Mouse (Mus musculus) spleen, postnatal 14 days (tissue): Measurements from ENCODE around the gene Selenom.

Experiments used
- DNase-seq, 2 experiments: peaks; one replicate each; pipeline ENCODE4 v3.0.0; 2021 to 2022; ENCODE audit warnings: low spot score in 2 of 2

Gene Selenom

DNA sequence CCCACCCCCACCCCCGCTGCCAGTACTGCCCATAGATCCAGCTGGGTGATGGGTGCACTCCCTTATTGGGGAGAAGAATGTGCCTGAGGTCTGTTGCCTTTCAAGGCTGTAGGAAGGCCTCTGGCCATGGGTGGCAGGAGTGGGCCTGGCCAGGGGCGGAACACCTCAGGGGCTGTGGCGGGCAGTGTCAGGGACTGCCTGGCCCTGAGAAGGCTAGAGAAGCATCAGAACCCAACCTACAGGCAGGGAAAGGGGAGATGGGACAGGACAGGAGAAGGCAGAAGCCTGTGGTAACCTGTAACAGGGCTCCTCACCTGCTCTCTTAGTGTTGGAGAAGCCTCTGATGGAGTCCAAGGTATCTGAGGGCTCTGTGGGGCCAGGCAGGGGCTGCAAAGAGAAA lies 16.2 kb downstream of the Selenom start:
- no peak for DNase-seq

DNA sequence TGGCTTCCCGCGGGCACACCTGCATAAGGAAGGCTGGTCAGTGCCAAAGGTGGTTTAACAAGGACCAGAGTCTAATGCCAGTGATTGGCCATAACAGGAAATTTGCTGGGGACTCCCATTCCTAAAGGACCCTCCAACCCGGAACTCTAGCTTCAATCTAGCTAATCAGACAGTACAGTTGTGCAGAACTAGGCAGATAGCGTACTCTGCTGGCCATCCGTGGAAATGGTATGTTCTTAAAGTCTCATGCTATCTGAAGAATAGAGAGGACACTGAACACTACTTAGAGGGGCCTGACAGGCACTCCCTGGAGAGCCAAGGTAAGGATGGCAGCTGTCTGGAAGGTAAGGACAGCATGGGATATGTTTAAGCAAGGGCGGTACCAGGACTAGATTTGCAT lies 17.1 kb downstream of the Selenom start:
- no peak for DNase-seq

DNA sequence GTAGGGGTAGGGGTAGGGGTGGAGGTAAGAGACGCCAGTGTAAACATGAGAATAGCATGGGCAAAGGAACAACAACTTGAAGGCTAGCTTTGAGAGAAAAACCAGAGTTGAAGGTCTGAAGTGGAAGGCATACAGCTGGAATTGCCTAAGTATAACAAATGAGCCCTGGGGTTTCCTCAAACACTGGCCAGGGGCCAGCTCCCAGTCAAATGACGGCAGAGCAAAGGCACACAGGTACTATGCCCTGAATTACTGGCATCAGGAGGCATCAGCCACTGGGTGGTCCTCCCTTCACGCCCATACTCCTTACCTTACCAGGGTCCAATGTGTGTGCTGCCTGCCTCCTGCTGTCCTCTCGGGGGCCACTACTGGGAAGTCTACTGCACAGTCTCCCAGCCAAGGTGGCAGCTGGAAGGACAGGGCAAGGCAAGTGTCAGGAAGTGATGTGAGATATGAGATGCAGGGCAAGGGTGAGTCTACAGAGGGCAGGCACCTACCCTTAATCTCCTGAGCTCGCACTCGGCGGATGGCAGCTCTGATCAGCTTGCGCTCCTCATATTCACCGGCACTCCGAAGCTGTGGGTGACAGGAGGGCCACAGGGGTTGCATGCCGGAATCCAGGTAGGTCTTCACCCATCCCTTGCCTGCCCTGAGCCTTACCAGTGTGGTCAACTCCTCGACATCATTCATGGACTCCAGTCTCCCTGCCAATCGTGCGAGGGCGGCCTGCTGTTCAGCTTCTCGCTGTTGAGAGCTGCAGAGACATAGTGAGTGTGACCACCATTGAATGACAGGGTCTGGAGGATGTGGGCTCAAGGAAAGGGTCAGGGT lies 17.8 kb downstream of the Selenom start:
- no peak for DNase-seq

DNA sequence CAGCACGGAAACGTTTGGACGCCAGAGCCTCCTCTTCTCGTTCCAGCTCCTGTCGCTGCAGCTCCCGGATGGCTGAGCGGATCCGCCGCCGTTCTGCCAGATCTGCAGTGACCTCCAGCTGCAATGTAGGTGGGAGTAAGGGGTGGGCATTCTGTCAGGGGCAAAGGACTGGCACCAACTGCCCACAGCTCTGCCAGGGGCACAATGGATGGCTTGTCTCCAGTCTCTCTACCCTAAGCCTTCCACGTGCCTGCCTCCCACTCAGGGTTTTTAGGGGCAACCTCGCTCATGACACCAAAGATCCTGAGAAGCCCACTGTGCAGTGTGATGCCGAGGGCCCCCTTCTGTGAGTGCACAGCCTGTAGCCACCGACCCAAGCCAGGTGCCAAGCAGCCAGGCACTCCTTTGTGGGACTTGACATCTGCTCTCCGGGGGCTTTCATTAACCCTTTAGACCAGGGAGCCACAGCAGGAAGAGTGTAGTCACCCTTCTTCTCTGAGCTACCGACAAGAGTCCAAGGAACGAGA lies 19.0 kb downstream of the Selenom start:
- no peak for DNase-seq

DNA sequence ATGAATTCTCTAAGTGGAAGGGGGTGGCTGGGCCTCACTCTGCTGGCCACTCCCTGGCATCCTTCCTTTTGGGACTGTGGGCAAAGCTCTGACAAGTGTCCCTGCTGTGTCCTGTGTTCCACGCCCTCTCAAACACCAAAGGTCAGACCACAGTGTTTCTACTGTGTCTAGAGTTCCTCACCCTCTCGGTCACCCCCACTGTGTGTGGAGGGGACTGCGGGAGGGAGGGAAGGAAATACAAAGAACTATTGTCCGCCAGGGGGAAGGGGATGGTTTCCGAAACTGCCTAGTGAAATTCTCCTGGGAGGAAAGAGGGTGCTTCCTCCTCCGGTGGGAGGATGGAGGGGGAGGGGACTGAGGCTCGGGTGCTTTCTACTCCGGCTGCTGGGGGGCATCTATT lies 20.5 kb downstream of the Selenom start:
- DNase-seq: no peak

DNA sequence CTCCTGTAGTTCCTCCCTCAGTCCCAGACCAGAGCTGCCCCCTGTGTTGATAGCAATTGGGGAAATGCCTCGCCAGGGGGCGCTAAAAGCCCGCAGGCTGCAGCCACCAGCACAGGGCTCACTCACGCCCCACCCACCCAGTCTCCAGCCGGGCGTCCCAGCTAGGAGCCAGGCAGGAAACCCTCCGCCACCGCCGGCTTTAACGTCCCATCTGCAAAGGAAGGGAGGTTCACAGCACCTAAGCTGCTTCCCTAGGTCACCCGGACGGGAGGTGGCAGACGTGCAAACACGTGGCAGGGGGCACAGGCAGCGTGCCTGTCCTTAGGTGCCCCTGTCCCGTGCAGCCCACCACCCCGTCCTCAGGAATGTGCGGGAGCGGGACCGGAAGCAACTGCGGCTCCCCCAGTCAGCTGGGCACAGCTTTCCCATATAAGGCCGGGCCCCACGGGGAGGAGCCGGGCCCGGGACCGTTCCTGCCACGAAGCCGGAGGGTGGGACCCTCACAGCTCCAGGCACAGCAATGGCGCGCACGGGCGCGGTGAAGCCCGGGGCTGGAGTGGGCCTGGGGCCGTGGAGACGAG lies 21.0 kb downstream of the Selenom start:
- peak; percentile 81 to 87 for DNase-seq

DNA sequence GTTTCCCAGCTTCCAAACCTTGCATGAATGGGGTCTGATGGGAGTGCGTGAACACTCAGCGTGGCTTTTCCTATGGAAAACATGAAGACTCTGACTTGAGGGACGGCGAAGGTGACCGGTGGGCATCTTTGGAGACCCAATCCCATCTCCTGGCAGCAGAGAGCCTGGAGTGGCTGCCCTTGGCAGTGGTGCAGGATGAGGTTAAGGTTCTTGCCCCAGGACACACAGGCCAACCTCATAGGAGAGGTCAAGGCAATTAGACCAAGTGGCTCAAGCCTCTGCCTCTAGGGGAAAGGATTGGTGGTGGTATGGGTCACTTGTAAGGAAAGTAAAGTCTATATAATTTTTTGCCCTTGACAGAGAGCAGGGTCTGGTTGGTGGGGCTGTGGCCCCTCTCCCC lies 21.6 kb downstream of the Selenom start:
- no peak for DNase-seq

DNA sequence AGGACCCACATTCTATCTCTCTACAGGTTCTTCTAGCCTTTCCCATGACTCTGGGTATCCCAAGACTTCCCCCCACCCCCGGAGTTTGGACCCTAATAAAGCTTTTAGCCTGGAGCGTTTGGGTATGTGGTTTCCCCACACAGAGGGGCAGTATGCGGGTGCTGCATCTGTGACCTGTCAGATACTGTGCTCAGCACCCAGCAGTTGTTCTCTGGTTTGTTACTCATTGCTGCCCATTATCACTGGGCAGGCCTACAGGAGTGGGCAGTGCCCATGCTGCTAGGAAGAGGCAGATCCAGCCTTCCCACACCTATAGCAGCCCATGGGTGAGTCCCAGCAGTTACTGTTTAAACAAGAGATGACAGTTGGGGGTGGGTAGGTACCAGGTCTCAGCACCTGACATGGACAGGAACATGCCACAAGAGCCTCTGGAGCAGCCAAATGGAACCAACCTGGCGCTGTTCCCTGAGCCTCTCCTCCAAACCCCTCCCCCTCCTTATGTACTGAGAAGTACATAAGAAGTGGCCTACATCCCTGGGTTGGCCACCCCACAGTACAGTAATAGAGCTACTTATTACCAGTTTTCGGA lies 22.4 kb downstream of the Selenom start:
- DNase-seq: no peak

DNA sequence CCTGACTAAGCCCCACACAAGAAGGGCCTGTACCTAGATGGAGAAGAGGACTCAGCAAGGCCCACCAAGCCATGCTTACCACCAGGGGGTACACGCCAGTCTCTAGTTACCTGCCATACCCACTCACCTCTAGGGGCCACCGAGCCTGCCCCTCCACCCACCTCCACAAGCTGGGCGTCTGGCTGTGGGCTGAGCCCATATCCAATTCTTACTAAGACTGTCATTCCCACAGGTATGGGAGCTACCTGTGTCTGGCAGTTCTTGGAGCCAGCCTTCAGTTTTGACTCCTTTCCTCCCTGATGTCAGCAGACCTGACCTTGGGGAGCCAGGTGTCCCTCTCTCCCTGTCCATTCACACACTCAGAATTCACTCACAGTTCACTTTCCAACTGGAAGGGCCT lies 23.2 kb downstream of the Selenom start:
- DNase-seq: no peak

DNA sequence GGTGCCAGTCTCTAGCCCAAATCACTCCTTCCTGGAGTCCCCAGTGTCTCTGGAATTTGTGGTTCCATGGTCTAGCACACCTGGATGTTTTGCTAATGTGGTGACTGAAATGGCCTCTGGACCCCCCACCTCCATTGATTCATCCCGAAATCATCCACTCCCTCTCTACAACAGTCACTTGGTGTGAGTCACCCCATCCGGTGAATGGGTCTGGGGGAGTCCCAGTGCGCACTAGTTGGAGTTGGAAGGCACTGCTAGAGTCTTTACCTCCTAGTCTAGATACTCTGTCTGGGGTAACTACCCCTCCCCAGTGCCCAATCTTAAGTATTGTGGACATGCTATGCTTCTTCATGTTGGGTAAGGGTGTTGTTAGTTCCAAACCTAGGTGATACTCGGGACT lies 23.9 kb downstream of the Selenom start:
- no peak for DNase-seq

DNA sequence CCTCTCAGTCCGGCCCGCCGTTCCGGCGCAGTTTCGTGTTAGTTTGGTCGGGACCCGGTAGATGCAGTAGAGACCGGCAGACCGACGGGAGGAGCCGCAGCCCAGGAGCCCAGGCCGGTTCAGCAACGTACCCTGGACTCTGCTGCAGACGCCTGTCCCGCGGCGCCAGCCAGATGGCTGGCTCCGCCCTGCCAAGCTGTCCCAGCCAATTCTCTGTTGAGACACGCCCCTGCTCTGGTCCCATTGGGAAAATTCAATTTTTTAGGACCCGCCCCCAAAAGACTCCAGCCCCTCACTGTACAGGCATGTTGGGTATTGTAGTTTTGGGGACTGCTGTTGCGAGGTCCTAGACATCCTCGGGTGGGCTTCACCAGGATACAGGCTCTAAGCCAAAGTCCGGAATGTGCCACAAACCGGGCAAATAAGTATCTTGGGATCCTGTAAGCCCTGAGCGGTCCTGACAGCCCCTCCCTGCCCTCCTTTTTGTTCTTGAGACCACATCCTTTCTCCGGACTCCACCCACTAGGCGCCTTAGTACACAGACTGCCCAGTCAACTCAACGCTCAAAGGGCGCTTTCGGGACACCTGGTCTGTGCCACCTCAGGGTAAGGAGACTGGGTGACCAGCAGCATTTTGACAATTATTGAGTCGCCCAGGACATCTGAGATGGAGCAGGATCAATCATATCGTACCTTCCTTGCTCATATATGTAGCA lies 24.8 kb downstream of the Selenom start:
- peak; percentile 55 to 68 for DNase-seq

DNA sequence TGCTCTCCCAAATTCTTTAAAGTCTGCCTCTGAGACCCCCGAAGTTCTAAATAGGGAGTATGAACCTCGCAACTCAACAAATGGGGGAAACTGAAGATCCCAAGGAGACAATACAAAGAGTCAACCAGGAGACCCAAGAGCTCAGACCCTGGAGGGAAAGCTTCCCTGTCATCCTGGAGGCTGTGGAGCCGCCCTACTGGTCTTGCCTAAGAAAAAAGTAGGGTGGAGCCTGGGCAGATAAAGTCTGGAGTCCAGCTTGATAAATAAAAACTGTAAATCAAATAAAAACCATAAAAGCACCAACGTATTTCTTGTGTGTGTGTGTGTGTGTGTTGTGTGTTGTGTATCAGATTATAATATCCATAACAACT lies 25.3 kb downstream of the Selenom start:
- no peak for DNase-seq

DNA sequence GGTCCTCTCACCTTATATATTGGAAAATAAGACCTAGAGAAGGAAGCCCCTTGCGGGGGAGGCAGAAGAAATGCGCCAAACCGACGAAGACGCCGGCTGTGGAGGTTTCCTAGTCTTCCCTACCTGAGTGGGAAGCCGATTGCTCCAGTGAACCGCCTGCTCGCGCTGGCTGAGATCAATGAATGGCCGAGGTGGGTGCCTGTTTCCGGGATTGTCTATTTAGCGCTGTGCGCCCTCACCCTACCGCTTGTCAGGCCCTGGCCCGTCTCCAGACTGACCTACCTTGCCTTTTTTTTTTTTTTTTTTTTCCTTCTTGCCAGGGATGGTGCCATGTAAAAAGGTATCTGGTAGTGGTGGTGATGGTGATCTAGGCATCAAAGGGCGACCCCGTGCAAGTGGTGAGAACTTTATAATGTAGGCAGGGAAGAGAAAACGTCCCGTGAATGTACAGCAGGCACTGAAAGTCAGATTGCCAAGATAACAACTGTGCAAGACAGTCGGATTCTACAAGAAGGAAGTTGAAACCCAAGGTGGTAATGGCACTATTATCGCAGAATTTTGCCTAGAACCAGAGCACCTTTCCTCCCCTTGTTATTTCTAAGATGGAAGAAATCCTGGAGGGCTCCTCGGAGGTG lies 26.1 kb downstream of the Selenom start, which contains the start of gene Smtn:
TSS of gene Smtn (minus strand) at position 162 of the 635 bp plus-strand sequence.
- no peak for DNase-seq

DNA sequence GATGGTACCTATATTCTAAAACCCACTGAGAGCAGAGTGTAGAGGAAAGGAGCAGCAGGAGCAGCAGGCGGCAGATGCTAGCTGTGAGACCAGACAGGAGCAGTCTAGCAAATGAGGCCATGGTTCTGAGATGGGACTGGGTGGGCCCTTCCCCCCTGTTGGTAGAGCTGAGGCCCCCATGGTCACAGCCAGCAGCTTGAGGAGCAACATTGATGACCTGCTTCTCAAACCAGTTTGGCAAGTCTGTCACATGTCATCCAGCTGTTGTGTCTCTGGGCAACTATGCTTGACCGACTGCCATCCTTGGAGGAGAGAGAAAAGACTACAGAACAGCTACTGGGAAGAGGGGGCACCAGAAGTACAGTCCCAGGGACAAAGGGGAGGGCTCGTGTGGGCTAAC lies 27.4 kb downstream of the Selenom start:
- no peak for DNase-seq

DNA sequence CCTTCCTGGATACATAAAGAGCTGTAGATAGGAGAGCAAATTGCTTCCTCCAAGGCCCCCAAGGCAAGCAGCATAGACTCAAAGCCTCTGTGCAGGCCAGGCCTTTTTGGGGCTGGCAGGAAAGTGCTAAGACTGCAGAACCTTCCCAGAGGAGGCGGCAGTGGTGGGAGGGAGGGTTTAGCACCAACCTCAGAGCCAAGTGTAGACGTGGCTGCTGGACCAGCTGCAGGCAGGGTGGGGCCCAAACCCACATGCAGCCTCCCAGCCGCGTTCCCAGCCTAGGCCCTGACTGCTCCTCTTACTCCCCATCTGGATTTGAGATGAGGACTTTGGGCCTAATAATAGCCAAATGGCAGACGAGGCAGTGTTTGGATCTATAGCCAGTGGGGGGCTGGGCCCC lies 28.5 kb downstream of the Selenom start:
- no peak for DNase-seq

DNA sequence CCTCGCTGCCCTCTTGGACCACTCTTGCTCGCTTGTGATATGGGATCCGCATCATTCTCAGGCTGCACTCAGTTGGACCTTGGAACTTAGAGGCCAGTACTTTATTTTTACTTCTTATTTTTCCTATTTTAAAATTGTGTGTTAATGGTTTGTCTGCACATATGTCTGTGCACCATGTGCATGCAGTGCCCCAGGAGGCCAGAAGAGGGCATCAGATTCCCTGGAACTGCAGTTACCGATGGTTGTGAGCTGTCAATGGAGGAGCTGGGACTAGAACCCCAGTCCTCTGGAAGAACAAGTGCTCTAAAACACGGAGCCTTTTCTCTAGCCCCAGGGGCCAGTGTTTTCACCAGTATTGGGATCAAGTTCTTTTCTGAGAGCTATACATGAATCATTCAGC lies 29.9 kb downstream of the Selenom start:
- no peak for DNase-seq

DNA sequence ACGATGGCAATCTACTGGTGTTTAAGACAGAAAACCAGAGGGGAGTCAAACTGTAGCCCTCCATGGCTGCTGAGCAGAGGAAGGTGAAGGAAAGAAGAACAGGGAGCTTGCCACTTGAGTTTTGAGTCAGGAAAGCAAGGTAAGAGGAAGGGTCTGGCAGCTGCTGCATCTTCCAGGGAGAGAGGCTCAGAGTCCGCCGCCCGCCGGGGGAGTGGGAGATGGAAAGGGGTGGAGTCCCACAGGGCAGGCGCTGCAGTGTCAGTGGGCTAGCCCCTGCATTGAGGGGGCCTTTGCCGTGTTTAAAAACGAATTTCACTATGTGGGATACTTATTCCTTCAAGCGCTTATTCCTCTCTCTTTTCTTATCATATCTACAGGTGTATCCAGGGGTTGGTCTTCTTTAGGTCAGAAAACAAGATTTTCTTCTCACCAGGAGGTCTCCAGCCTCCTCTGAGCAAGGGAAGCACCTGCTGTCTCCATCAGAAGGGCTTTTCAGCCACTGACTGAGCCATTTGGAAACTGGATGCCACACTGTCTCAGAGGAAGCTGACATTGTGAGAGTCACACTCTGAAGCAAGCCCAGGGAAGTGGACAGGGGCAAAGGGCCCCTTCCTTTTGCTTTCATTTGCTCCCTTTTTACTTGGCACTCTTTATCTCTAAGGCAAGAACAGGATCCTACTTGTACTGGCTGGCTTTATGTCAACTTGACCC lies 31.2 kb downstream of the Selenom start:
- no peak for DNase-seq

DNA sequence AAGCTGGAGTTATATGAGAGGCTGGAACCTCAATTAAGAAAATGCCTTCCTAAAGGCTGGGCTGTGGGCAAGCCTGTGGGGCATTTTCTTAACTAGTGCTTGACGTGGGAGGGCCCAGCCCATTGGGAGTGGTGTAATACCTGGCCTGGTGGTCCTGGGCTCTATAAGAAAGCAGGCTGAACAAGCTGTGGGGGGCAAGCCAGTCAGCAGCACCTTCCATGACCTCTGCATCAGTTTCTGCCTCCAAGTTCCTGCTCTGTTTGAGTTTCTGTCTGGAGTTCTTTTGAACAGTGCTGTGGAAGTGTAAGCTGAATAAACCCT lies 31.7 kb downstream of the Selenom start:
- DNase-seq: no peak

DNA sequence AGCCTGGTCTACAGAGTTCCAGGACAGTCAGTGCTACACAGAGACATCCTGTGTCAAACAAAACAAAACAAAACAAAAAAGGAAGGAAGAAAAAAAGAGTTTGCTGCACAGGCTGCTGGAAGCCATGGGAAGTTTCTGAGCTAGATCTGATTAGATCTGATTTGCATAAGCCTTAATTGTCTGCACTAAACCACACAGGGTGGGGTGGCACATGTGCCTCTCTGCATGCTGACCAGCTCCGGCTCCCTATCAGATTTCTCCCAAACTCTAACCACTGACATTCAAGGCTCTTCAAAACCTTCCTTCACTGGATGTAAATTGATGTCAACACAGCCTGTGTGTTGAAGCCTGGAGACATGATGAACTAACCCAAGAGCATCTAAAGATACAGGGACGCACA lies 32.6 kb downstream of the Selenom start:
- DNase-seq: no peak

DNA sequence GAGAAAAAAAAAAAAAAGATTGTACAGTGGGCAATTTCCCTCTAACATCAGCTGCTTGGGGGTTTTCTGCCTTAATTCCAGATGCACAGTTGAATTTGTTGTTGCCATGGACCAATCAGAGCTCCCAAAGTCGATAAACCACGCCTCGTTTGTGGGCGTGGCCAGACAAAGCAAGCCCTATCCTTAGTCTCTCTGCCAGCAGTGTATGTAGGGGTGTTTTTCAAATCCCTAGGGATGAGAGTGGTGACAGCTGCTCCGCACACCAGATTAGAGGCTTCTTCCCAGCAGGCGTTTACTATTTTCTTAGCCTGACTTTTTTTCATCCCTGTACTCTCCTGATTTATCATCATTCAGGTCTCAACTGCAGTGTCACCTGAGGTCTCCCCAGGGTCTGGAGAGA lies 33.5 kb downstream of the Selenom start:
- DNase-seq: no peak

DNA sequence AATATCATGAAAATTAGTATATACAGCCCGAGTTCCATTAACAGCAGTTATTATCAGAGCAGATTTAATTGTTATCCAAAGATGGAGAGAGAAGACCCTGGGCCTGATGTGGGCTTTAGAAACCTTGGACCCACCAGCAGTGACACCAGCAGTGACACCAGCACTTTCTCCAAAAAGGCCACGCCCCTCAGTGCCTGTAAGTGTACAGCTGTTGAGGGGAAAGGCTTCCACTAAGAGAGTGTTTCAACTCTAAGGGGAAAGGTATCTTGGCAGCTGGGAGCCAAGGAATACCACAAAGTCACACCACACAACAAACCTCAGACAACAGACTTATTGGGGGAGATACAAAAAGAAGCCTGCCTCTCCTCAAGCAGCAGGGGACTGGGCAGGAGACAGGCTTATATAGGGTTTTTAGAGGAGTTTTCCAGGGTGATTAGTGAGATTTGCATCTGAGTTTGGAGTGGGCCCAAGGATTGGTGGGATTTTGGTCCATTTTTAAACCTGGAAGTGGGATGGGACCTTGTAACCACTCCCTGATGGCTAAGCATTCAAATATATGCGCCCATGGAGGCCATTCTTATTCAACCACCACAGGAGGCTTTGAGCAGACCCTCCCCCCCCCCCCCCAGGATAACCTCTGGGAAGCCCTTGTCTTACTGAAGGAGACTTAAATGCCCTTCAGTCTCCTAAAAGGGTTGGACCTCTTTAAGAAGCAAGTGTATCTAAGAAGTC lies 34.2 kb downstream of the Selenom start:
- DNase-seq: no peak
